Mouse (Mus musculus): Measurements from ENCODE around the gene Spata33.
"Not testable (repeated sequence)": the region's sequence is repeated elsewhere in the genome, so short reads cannot be mapped to it uniquely, and the experiment has no call there.

The Spata33 gene

DNA sequence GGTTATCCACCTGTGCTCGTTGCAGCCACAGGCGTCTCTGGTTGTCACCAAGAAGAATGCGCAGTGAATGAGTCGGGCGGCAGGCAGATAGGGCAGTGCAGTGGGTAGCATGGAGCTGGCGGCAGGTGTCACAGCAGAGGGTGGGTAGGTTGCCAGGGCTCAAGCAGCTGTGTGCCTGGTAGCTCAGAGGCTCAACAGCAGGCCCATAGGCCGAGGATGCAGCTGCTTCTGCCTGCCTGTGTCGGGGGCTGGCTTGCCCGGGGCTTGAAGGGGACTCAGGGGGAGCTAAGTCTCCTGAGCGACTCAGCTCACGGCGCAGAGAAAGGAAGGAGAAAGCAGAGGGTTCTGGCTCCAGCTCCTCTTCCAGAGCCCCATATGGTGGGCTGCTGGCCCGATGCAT is 20.7 kb downstream of the Spata33 start:
- no peak for DNase-seq (ENCODE audit: low spot score)

DNA sequence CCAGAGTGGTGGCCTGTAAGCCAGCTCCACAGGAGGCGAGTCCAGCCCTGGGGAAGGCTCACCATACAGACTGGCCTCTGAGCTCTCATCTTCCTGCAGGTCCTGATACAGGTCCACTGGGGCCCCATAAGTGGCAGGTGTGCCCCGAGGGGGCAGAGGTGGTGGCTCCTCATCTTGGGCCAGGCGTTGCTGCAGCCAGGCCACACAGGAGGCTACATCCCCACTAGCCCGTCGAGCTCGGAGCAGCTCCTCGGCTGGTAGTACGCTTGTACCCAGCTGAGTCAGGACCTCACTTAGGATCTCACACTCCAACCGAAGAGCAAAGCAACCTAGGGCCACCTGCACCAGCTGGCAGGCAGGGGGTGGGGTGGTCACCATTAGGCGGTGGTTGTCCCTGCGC is 21.1 kb downstream of the Spata33 start:
- no peak for DNase-seq (ENCODE audit: low spot score)

DNA sequence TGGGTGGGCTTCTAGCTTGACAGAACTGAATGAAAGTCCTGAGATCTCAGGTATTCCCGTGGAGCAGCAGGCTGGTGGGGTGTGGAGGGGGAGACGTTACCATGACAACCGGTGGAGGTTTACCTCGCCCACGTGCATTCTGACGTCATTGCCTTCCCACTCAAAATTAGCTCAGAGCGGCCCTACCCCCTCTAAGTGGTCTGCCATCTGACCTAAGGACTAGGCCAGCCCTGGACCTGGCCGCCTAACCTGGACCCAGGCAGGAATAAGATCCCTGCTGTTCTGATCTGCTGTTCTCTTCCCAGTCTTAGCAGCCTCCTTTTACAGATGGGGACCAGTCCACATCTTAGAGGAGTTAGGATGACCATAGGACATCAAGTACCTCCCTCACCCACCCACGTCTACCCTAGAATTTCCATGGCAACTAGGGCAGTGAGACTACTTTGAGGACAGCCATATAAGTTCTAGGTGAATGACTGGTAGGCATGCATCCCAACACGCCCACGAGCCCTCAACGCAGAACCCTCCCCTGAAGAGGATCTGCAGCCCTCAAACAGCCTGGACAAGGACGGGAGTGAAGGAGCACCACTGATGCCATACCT is 22.4 kb downstream of the Spata33 start:
- no peak for DNase-seq (ENCODE audit: low spot score)

DNA sequence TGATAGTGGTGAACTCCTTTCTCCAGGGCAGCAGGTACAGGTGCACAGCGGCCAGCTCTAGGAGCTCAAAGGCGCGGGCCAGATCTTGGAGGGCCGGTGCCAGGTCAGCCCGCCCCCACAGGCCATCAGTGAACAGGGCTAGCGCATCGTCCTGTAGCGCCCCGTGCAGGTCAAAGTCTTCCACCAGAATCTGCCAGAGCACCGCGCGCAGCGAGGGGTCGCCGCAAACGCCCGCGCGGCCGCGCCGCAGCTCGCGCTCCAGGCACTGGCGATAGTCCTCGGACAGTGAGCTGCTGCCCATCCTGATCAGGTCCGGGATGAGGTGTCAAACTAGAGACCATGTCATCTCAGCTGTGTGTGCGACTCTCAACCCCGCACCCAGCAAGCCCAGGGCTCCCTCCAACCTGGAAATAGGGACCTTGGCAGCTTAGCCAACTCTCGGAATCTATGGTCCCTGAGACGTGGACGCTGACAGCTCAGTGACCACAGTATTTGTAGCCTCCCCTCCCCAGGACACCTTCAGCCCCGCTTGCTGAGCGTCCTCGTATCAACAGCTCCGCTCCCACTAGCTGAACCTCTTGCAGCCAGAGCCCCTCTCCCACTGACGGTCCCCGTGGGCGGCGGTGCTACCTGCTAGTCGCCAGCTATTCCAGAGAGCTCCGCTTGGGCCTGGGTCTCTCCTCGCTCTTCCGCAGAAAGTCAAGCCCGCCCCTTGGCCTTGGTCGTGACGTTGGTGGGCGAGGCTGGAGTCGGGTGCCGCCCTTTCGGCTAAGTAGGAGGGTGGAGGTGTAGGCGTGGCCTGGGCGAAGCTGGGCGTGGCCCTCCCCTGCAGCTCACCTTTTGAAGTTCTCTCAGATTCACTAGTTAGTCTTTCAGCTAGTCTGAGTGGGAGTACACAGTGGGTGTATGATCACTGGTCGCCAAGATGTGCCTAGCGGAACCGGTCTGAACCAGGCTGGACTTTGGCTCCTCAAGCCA is 23.2 kb downstream of the Spata33 start, which contains the start of gene Spata2l:
Gene Spata2l (minus strand): TSS at position 714 of the 978 bp plus-strand sequence.
- peak; percentile 76 for DNase-seq (ENCODE audit: low spot score)

DNA sequence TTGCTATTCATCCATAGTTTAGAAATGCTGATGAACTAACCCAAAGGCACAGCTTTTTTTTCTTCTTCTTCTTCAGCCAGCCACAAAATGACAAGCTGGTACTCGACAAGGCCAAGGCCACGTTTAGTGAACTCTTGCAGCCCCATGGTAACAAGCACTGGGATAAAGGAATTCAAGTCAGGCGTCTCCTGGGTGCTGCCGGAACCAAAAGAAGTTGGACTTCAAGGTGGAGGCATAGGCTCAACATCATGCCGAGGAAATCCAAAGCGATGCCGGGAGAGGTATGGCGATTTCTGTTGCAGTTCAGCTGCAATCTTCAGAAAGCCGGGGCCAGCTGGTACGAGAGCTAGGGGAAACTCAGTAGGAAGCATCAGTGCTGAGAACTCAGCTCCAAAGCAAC is 26.8 kb downstream of the Spata33 start:
- no peak for DNase-seq (ENCODE audit: low spot score)

DNA sequence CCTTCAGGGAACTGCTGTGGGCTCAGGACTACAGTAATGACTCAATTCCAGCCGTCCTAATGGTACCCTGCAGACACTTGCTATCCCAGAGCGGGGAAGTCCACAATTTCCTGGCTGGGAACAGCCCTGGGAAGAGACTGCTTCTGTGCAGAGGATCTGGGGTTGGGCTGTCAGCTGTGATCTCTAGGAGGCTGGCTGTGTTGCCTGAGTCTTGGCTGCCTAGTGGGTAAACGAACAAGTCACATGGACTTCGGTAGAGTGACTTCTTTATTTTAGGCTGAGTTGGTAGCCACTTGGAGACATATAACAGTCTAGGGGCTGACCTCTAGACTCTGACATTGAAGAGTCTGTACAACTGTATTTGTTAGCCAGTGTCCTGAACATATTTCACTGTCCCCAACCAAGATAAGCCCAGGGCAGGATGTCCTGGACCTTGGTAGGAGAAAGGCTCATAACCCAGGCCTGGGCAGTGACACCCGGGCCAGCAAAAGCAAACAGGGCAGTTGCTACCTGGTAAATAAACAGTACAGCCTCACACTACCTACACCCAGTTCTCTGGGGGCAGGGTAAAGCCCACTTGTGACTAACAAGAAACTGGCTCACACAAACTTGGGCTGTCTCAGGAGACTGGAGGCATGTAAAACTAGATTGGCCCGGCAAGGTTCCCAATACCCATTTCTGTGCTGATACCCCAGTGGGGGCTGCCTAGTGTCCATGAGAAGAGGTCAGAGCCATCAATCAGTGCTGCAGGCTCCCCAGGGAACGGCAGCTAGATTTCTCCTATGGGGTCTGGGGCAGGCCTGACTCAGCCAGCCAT is 29.7 kb downstream of the Spata33 start:
- DNase-seq (ENCODE audit: low spot score): no peak

DNA sequence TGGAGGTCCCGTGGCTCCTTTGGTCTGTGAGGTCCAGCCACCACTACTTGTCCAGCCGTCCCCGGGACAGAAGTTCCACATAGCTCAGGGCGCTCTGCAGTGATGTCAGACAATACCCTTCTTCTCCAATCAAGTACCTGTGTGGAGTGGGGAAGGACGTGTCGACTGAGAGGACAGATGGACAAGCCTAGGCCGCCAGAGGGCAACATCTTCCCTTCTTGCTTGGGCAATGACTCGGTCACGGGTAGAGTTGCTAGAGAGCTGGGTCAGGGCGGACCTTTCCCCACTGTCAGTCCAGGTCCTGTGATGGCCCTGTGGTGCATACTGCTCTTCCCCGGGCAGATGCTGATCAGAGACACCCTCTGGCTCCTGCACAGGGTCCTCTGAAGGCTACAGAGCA is 30.4 kb downstream of the Spata33 start:
- no peak for DNase-seq (ENCODE audit: low spot score)

DNA sequence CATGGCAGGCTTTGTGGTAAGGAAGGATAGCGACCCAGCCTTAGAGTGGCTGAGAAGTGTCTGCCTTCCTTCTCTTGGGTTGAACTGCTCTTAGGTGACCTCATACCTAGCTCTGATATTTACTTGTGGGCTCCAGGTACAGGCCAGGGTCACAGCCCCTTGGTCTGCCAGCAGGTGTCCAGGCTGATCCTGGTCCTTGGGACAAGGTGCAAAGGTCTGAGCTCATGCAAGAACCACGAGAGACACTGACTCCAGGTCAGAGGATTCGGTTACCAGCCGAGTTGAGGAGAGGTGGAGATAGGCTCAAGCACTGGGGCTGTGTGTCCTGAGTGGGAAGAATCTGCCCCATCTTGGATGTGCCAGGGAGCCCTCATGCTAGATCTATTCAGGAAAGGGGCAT is 31.8 kb downstream of the Spata33 start:
- no peak for DNase-seq (ENCODE audit: low spot score)

DNA sequence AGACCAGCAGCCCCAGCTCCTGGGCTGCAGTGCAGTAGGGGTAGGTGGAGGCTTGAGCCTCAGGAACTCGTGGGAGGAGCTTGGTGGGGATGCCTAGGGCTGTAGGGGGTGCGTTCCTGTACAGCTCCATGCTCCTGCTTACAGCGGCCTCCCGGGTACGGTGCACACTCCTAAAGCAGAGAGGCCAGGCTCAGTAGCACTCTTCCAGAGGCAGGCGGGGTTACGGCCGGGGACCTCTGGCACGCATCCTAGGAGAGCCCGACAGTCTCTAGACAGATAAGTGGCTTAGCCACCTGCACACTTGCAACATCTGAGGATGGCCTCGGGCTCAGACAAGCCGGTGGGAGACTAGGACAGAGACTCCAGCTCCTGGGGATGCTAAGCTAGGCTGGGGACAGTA is 32.9 kb downstream of the Spata33 start:
- DNase-seq (ENCODE audit: low spot score): no peak

DNA sequence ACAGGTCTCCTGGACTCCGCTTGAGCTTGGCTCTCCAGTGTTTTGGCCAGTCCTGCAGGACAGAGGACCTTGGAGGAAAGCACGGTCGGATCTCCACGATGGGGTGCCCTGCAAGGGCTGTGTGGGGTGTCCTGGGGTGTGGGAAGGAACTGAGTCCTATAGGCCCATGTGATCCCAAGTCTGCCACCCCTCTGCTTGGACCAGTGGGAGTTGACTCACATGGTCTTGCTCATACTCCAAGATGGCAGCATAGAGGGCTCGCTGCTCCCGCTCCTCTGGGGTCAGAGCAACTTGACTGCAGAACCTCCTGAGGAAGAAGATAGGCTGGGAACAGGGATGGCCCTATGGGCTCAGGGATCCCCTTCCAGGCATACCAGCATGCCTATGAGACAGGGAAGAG is 35.1 kb downstream of the Spata33 start:
- DNase-seq (ENCODE audit: low spot score): no peak

DNA sequence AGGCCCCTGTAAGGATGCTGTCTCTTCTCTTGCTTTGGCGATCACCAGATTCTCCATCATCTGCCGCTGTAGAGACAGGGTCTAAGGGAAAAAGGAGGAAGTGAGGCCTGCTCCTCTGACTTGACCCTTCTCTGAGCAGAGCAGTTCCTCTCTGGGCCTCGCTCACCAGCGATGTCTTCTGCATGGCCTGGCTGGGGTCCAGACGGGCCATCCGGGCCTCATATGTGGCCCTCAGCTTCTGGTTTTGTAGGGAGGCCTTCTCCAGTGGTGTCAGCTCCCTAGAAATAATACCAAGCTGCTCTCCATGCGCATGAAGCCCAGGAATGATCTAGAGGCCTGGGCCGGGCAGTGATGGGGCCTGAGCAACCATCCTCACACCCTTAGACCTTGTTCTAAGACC is 36.0 kb downstream of the Spata33 start:
- DNase-seq (ENCODE audit: low spot score): no peak

DNA sequence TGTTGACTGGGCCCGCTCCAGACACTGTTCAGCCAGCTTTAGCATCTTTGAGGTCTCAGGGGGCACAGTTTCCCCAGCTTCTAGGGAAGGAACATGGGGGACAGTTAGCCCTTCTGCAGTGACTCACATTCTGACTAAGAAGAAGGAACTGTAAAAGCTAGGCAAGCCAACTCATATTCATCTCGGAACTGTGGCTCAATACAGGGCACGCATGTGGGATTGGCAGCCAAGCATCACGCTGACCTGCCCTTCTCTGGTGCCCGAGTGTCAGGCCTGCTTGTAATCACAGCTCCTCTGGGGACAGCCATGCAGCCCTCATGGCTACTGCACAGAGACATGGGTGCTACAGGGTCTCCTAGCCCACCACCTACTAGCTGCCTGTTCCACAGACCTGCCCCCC is 38.3 kb downstream of the Spata33 start:
- DNase-seq (ENCODE audit: low spot score): no peak

DNA sequence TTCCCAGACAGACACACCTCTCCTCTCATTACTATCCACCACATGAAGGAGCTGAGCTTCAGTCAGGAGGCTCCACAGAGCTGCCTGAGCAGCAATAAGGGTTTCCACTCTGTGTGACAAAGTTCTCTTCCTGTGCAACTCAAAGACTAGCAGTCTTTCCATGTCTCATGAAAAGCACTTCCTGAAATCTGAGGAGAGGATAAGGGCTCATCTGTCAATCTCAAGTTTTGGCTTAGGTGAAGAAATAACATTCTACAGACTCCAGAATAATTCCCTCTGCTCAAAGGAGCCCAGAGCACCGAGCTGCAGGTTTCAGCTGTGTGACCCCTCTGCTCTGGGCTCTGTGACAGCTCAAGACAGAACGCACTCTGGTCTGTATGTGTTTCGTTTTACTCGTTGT is 40.3 kb downstream of the Spata33 start:
- DNase-seq (ENCODE audit: low spot score): no peak

DNA sequence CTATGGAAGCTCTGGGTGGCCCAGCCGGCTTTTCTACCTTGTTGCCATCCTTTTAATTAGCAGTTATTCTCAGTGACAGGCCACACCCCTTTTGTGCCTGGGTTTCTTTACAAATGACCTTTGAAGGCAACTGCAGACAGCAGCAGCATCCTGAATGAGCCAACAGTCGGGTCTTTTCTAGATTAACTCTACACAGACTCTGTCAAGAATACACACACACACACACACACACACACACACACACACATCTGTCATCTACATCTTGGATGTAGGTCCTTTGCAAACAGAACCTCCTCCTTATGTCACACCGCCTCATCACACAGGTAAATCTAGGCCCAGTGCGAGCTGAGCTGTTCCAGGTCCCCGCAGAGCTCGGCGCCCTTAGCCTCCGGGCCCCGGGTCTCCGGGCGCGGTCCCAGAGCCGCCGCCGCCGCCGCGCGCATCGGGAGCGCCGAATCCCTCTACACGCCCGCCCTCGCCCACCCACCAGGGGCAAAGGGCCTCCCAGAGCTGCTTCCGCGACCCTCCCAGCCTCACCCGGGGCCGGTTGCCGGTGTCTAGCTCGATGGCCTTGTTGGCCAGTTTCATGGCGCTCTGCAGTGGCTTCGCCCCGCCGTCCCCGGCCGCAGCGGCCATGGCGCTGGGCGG is 40.9 kb downstream of the Spata33 start:
- DNase-seq (ENCODE audit: low spot score): peak; percentile 36

DNA sequence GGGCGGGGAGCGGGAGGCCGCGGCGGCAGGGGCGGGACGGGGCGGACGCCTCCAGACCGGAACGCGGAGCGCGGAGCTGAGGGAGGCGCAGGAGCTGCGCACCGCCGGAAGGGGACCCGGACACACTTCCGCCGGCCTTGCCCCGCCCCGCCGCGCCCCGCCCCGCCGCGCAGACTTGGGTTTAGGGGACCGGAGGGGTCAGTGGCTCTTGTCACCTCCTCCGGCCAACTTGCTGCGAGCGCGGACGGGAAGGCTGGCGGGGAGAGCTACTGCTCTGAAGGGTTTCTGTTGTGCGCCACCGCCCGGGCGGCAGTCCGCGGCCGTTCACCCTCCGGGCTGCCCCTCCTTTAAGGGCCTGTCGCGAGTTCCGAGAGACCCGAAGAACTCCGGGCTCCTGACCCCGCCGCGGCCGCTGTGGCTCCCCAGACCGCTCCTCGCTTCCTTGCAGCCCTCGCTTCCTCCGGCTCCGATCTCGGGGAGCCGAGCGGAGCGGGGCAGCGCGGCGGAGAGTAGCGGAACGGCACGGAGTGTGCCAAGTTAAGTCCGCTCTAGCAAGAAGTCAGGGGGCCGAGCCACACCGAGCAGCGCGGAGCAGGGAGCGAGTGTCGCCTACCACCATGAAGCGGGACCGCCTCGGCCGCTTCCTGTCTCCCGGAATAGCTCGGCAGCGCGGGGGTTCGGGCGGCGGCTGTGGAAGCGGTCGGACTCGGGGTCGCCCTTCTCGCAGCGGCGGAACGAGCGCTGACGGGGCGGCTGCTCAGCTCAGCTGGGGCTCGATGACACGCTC is 41.7 kb downstream of the Spata33 start, which contains the start of the genes Zfp276 and Vps9d1:
Gene Zfp276 (plus strand): TSS at position 97 of the 787 bp plus-strand sequence.
Gene Vps9d1 (minus strand): TSS at position 250 of the 787 bp plus-strand sequence.
- DNase-seq (ENCODE audit: low spot score): peak; percentile 79

DNA sequence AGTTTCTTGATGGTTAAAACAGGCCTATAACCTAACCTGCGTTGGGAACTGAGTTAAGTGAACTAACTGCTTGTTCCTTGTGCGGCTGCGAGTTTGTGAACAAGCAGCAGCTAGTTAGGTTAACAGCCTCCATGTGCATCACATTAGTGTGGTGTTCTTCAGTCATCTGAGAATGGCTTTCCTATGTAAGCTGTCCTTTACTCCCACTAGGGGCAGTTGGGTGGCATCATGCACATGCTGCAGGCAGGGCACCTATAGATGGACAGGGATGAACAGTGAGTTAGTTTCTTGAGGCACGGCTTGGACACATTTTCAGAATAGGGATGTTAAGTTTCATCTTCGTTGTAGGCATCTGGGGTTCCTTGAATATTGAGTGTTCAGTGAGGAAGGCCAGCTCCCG is 42.5 kb downstream of the Spata33 start:
- no peak for DNase-seq (ENCODE audit: low spot score)

DNA sequence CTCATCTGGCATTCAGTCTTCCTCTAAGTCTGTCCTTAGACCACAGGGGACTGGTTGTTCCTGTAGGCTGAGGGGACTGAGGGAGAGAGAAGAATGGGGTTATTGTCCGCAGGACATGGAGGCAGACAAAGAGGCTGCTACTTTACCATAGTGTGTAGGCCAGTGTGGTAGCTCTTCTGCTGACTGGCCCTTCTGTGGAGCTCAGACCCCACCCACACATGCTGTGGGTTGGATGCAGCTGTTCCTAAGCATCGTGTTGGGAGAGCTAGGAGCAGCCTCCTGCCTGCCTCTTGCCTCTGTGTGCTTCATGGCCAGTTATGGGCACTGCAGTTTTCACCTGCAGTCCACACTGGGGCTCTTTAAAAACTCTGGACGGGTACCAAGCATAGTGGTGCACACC is 44.5 kb downstream of the Spata33 start:
- DNase-seq (ENCODE audit: low spot score): no peak

DNA sequence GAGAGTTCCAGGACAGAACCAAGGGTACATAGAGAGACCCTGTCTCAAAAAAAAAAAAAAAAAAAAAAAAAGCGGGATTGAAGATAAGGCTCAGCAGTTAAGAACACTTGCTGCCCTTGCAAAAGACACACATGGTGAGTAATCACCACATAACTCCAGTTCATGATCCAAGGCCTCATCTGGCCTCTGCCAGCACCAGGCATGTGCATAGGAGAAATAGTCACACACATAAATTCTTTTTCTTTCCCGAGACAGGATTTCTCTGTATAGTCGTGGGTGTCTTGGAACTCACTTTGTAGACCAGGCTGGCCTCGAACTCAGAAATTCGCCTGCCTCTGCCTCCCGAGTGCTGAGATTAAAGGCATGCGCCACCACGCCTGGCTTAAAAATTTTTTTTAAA is 45.0 kb downstream of the Spata33 start:
- not testable (repeated sequence) for DNase-seq (ENCODE audit: low spot score)

DNA sequence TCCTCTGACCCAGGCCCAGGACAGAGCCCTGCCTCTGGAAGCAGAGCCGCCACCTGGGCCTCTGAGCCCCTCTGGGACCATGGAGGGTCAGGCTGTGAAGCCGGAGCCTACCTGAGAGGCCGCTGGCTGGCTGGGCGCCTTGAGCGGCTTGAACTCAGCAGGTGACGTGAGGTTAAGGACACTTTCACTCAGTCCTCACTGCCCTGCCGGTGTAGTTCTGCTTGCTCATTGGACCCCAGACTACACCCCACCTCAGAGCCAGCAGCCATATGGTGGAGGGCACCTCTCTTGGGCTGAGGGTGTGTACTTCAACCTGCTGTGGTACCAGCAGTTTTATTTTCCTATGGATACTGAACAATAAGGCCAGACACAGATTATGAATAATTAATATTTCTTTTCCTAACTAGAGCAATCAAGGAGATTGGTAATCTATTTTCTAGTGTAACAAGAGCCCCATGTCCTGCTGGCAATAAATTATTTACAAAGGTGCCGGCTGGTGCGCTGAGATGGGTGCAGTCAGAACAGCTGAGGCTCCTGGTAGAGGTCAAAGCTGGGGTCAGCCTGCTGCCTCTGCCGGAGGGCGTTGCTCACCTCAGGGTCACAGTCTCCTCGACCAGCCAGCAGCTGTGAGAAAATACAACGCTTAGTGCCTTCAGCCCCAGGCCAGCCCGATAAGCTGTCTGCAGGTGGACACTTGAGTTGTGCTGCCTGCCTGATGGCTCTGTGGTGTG is 55.5 kb downstream of the Spata33 start:
- DNase-seq (ENCODE audit: low spot score): no peak

DNA sequence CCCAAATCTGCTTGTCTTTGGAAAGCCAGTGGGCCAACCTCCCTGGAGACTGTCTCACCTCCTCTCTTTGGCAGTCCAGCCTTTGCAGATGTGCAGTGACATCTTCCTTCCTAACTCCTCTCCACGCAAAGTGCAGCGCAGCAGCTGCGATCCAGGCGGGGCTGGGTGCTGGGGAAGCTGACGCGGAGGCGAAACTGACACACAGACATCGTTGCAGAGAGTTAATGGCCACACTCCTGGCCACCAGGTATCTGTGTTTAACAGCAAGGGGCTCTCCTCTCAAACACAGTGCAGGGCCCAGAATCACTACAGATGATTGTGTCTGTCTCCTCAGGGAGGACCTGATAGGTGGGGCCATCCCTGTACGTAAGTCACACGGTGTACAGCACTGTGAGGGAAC is 58.5 kb downstream of the Spata33 start:
- DNase-seq (ENCODE audit: low spot score): no peak

All from c-Kit-positive CD71-positive TER-119-positive erythroid progenitor cells, embryonic 14.5 days (primary cell).